Mouse (Mus musculus) brain, embryonic 14.5 days (tissue): ENCODE data around the gene Pacrg.

ENCODE experiments used
- CTCF ChIP-seq: fragments of 200-500 bp; IDR thresholded peaks from 2 replicates; pipeline ENCODE4 v1.5.1; 2012; ENCODE audit warnings: inconsistent platforms, mild to moderate bottlenecking, moderate library complexity, borderline replicate concordance; ENCODE audit not compliant: insufficient read depth, insufficient read length; ENCODE audit errors: extremely low read depth
- POLR2A ChIP-seq: fragments of 200-500 bp; IDR thresholded peaks from 2 replicates; pipeline ENCODE4 v1.6.1; 2012; ENCODE audit warnings: mild to moderate bottlenecking, inconsistent platforms, borderline replicate concordance; ENCODE audit not compliant: poor library complexity, insufficient read depth, insufficient read length, severe bottlenecking; ENCODE audit errors: extremely low read depth

DNA sequence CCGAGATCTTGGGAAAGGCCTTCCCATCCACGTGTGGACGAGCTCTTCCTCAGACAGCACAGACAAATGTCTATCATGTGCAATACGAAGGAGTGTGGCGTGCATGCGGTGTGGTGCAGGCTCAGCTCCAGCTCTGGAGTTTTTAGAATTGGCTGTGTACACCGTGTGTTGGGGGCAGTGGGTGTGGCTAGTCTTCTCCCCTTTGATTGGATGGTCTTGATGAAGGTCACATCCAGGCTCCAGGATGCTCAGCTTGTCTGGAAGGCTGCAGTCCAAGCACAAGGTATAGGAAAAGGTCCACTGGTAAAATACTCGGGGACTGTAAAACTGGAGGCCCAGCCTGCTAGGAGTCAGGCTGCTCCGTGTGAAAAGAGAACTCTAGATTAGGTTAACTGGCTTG, 450.4 kb downstream of the Pacrg start:
- TF ChIP-seq POLR2A (no peak), CTCF (no peak)
